Mouse (Mus musculus): Measurements from ENCODE around the gene Abtb1. TPM values are rescaled to one million over a fixed set of nuclear protein-coding genes. Genes with fewer than 3 reads are reported as not detected.
A peak's percentile ranks its signal among the peaks of the same experiment; 100 is the strongest.

Gene Abtb1
- total RNA-seq, 2 experiments from 2014 or later: 33.4 to 37.1 TPM

- H3K27ac ChIP-seq: no peak overlapping the region
- DNase-seq (ENCODE audit: low spot score in 2 of 2): no peak
- TF ChIP-seq CTCF (conservative IDR thresholded peaks at IDR 0.05): no peak
These were observed 5.8 kb upstream of the Abtb1 start for GRCm38 (mm10) chr6:88847571-88847970.

GRCm38 (mm10) chr6:88844901-88845565, 3.2 kb upstream of the Abtb1 start:
- H3K4me3 ChIP-seq: no peak overlapping the region
- H3K27ac ChIP-seq: no peak overlapping the region
- no peak for DNase-seq (ENCODE audit: low spot score in 2 of 2)
- no peak for TF ChIP-seq CTCF (conservative IDR thresholded peaks at IDR 0.05)

More at GRCm38 (mm10) chr6:88847571-88847970, 5.8 kb upstream of the Abtb1 start:
- no peak overlapping the region for H3K4me3 ChIP-seq

DNA sequence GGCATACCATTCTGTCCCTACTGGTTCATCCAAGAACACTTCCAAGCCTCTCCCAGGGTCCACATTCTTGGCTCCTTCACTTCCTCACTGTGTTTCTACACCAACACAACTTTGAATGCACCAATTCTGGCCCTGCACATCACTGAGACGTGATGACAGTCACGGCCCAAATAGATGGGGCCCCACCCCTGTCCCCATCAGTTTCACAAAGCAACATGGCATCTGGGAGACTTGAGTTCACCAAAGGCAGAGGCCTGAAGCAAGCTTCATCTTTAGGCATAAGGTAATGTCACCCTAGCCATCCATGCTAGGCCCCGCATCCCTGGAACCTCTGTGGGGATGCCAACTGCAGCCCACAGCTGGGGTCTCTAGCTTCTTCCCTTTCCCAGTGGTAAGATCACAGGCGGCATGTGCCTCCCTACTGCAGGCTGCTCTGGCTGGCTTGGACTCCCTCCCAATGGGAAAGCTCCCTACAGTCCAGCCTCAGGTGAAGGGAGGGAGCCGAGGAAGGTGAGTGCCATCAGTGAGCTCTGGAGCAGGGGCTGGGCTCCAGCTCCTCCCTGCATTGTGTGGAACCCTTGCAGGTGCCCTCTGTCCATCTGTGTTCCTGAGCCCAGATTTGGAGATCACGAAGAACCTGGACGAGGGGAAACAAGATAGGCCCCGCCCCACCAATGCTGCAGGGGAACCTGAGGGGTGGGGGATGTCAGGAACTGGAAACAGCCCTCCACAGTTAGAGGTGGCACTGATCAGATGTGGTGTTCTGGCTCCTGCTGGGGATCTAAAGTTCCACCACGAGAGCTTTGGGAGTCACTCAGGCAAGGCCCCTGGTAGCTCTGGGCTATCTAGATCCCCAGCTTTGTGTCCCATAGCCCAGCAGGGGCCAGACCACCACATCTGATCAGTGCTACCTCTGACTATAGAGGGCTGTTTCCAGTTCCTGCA, 2.3 kb upstream of the Abtb1 start:
- no peak for DNase-seq (ENCODE audit: low spot score in 2 of 2)
- TF ChIP-seq CTCF (conservative IDR thresholded peaks at IDR 0.05): no peak
- Histone ChIP-seq H3K4me3 (no peak overlapping the region), H3K27ac (no peak overlapping the region)

GRCm38 (mm10) chr6:88843241-88843640, 1.5 kb upstream of the Abtb1 start:
- DNase-seq (ENCODE audit: low spot score in 2 of 2): no peak
- Histone ChIP-seq H3K4me3 (peak overlapping the region; percentile 96), H3K27ac (peak overlapping the region; percentile 97)
- 0 out of 2 replicates have a peak, but pooled peaks have one; percentile 5 for TF ChIP-seq CTCF (conservative IDR thresholded peaks at IDR 0.05)

DNA sequence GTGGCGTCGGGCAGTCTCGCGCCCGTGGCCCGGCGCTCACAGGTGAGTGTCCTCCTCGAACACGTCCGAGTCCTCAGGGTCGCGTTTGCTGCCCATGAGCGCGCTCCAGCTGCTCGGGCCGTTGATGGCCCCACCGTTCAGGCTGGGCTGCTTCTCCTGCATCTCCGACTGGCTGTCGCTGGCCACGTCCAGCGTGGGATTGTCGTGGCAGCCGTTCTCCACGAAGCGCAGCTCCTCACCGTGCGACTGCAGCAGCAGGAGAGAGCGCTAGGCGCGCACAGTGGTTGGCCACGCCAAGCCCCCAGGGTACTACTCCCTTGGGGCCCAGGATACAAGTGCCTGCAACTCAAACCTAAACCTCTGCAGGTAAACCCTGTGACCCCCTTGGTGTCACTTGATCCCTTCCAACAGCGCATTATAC, 957 bp upstream of the Abtb1 start:
- peak in 1 of 2 experiments; percentile 42 for DNase-seq (ENCODE audit: low spot score in 2 of 2)
- Histone ChIP-seq H3K27ac (peak overlapping the region; percentile 97), H3K4me3 (peak overlapping the region; percentile 96)
- no peak; the same call in 1 of the 2 replicates for TF ChIP-seq CTCF (conservative IDR thresholded peaks at IDR 0.05)

- Histone ChIP-seq H3K4me3 (peak overlapping the region; percentile 96), H3K27ac (peak overlapping the region; percentile 97)
- no peak for DNase-seq (ENCODE audit: low spot score in 2 of 2)
- TF ChIP-seq CTCF (conservative IDR thresholded peaks at IDR 0.05): no peak
These were observed 337 bp downstream of the Abtb1 start for GRCm38 (mm10) chr6:88841514-88841780.

GRCm38 (mm10) chr6:88840791-88841513, 832 bp downstream of the Abtb1 start:
- Histone ChIP-seq H3K4me3 (peak overlapping the region; percentile 96), H3K27ac (peak overlapping the region; percentile 97)
- TF ChIP-seq CTCF (conservative IDR thresholded peaks at IDR 0.05): no peak
- DNase-seq (ENCODE audit: low spot score in 2 of 2): no peak

GRCm38 (mm10) chr6:88840211-88840610, 1.6 kb downstream of the Abtb1 start:
- H3K27ac ChIP-seq: no peak overlapping the region
- TF ChIP-seq CTCF (conservative IDR thresholded peaks at IDR 0.05): no peak
- no peak overlapping the region for H3K4me3 ChIP-seq
- no peak for DNase-seq (ENCODE audit: low spot score in 2 of 2)

DNA sequence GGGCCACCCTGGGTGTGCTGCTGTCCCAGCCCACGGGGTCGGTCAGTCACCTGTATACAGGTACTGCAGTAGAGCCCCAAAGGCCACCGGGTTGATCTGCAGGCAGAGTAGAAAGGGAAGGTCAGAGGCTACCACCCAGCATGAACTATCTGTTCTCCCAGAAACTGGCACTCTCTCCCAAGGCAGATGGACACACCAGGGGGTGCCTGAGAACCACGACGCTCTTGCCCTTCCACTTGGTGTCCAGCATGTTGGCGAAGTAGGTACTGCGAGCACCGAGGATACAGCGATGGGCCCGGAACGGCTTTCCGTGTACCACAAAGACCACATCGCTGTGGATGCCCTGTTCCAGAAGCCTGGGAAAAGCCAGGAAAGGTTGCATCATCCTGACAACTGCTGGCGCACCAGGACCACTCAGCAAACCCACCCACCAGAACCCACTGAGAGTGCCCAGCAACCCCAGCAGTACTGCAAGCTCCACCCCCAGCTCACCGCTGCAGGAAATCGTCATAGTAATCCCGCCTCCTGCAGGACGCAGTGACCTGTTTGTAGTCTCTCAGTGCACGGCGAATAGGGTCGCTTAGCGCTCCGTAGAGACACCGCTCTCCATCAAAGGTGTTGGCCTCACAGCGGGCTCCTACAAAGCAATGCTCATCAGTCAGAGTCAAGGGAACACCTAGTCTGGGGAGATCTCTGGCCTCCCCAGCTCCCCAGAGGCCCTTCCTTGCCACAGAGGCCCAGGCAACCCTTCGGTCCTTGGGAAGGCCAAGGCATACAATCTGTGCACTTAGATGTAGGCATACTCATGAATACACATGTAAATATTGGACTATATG, 2.4 kb downstream of the Abtb1 start:
- DNase-seq (ENCODE audit: low spot score in 2 of 2): no peak
- Histone ChIP-seq H3K4me3 (no peak overlapping the region), H3K27ac (no peak overlapping the region)
- TF ChIP-seq CTCF (conservative IDR thresholded peaks at IDR 0.05): no peak

DNA sequence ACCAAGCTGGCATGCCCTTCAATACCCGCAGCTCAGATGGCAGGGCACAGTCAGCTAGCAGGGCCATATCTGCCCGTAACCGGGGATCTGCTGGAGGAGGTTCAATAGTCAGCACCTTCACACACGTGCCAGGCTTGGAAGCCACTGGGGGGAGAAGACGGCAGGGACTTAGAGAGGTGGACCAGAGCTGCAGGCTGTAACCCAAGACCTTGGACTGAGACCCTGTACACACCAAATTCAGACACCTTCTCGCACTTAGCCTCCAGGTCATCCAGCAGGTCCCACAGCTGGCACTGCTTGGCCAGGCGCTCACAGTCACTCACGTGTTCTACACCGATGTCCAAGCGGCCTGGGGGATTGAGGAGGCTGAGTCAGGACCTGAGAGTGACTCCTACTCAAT, 3.2 kb downstream of the Abtb1 start:
- no peak for TF ChIP-seq CTCF (conservative IDR thresholded peaks at IDR 0.05)

DNA sequence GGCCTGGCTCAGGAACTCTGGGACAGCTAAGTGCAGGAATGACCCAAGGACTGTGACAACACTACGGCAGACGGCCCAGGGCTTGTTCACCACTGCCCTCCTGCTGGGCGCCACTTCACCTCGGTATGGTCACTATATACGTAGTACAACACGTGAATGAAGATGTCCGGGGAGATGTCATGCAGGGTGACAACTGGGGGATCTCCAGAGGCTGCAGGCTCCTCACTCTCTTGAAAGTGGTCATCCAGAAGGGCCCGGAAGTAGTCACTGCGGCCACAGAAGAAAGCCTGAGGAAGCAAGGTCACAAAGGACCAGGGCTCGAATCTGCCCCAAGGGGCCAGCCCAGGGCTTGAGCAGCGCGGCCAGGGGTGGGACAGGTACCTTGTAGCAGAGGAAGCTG, 3.8 kb downstream of the Abtb1 start:
- Histone ChIP-seq H3K4me3 (no peak overlapping the region), H3K27ac (no peak overlapping the region)
- TF ChIP-seq CTCF (conservative IDR thresholded peaks at IDR 0.05): no peak
- no peak for DNase-seq (ENCODE audit: low spot score in 2 of 2)

More for the DNA sequence above, 3.2 kb downstream of the Abtb1 start:
- no peak for DNase-seq (ENCODE audit: low spot score in 2 of 2)
- Histone ChIP-seq H3K27ac (no peak overlapping the region), H3K4me3 (no peak overlapping the region)

- DNase-seq (ENCODE audit: low spot score in 2 of 2): no peak
- Histone ChIP-seq H3K4me3 (no peak overlapping the region), H3K27ac (no peak overlapping the region)
- no peak for TF ChIP-seq CTCF (conservative IDR thresholded peaks at IDR 0.05)
These were observed 5.5 kb downstream of the Abtb1 start for GRCm38 (mm10) chr6:88836178-88836819.
